Mouse (Mus musculus) forebrain, embryonic 10.5 days (tissue): ENCODE results near the gene Gm28372. TPM values are rescaled to one million over a fixed set of nuclear protein-coding genes. Genes with fewer than 3 reads are reported as not detected.

Source experiments
- DNase-seq: peaks from one replicate; pipeline ENCODE4 v3.0.0-alpha.2; 2017; ENCODE audit warnings: low spot score; ENCODE audit errors: extremely low spot score
- H3K27ac ChIP-seq: fragments of 300-500 bp; sonication (generic); 2 replicates; pipeline ENCODE4 v1.5.1; 2016; ENCODE audit warnings: mild to moderate bottlenecking
- H3K27me3 ChIP-seq: fragments of 300-500 bp; sonication (generic); 2 replicates; pipeline ENCODE4 v1.6.1; 2016; ENCODE audit warnings: mild to moderate bottlenecking; ENCODE audit not compliant: poor library complexity, severe bottlenecking
- H3K36me3 ChIP-seq: fragments of 300-500 bp; sonication (generic); replicated peaks from 2 replicates; pipeline ENCODE4 v1.6.1; 2016; ENCODE audit warnings: mild to moderate bottlenecking, moderate library complexity
- H3K4me1 ChIP-seq: fragments of 300-500 bp; sonication (generic); 2 replicates; pipeline ENCODE4 v1.6.1; 2016
- H3K4me3 ChIP-seq: fragments of 300-500 bp; sonication (generic); 2 replicates; pipeline ENCODE4 v1.5.1; 2016; ENCODE audit warnings: mild to moderate bottlenecking, moderate library complexity
- H3K9me3 ChIP-seq: fragments of 300-500 bp; sonication (generic); 2 replicates; pipeline ENCODE4 v1.6.1; 2016; ENCODE audit warnings: mild to moderate bottlenecking, moderate library complexity
- WGBS: fragments of 180-500 bp; shearing (Covaris S2); methylation state at CpG from one replicate; pipeline ENCODE4 v1.1.7; 2016; 5-methylcytosine and 5-hydroxymethylcytosine counted together
- polyA plus RNA-seq: library from polyadenylated mRNA; unstranded; fragments of >200 nt; fragmentation: Nextera tagmentation; extraction: Ambion mirVana; gene quantifications from 2 replicates; pipeline ENCODE4 v1.2.1, GENCODE M21; 2016

Gene Gm28372
- polyA plus RNA-seq, 1 experiment from 2014 or later = 0.07 TPM

GRCm38 (mm10) chr2:130392836-130393235 lies 12.2 kb upstream of the Gm28372 start:
- whole genome bisulfite sequencing = 88% methylated on average over 3 of the region's 3 CpGs
- Histone ChIP-seq H3K27me3 (peaks cover 18% of the 10 kb centered on the region), H3K27ac (no peak overlapping the region), H3K4me1 (peaks cover 21% of the 10 kb centered on the region), H3K9me3 (no peaks in the 10 kb centered on the region), H3K36me3 (peaks cover 49% of the 10 kb centered on the region), H3K4me3 (no peak overlapping the region)
- DNase-seq = no peak

GRCm38 (mm10) chr2:130395696-130396095 lies 9.3 kb upstream of the Gm28372 start:
- no peaks in the 10 kb centered on the region for H3K9me3 ChIP-seq
- H3K27ac ChIP-seq = no peak overlapping the region
- H3K4me1 ChIP-seq = peaks cover 30% of the 10 kb centered on the region
- WGBS = 94% methylated on average over 11 of the region's 11 CpGs
- DNase-seq = no peak
- peaks cover 44% of the 10 kb centered on the region for H3K36me3 ChIP-seq
- no peak overlapping the region for H3K4me3 ChIP-seq
- peaks cover 35% of the 10 kb centered on the region for H3K27me3 ChIP-seq

- WGBS = under 1% methylated on average over 47 of the region's 53 CpGs
- peaks cover 36% of the 10 kb centered on the region for H3K36me3 ChIP-seq
- peaks cover 38% of the 10 kb centered on the region for H3K27me3 ChIP-seq
- H3K27ac ChIP-seq = peak within 1 kb of the TSS; percentile 89
- H3K4me3 ChIP-seq = peak within 1 kb of the TSS; percentile 72
- H3K4me1 ChIP-seq = peaks cover 38% of the 10 kb centered on the region
- DNase-seq = peak; percentile 78
- no peaks in the 10 kb centered on the region for H3K9me3 ChIP-seq
These were observed 7.7 kb upstream of the Gm28372 start, which contains the start of gene Cpxm1 for GRCm38 (mm10) chr2:130397186-130397985. Gene Cpxm1 (minus strand): TSS chr2:130397574.

- peaks cover 38% of the 10 kb centered on the region for H3K4me1 ChIP-seq
These were observed 6.9 kb upstream of the Gm28372 start for GRCm38 (mm10) chr2:130398091-130398490.

GRCm38 (mm10) chr2:130400046-130400445 lies 5.0 kb upstream of the Gm28372 start:
- peaks cover 38% of the 10 kb centered on the region for H3K4me1 ChIP-seq
- H3K36me3 ChIP-seq = peaks cover 9% of the 10 kb centered on the region
- H3K27me3 ChIP-seq = peaks cover 53% of the 10 kb centered on the region
- H3K4me3 ChIP-seq = no peak overlapping the region
- H3K27ac ChIP-seq = no peak overlapping the region
- 89% methylated on average over 1 of the region's 1 CpGs for WGBS
- DNase-seq = no peak
- H3K9me3 ChIP-seq = no peaks in the 10 kb centered on the region

More at GRCm38 (mm10) chr2:130398091-130398490, 6.9 kb upstream of the Gm28372 start:
- 10% methylated on average over 14 of the region's 14 CpGs for WGBS
- Histone ChIP-seq H3K27ac (peak overlapping the region; percentile 89), H3K9me3 (no peaks in the 10 kb centered on the region), H3K27me3 (peaks cover 45% of the 10 kb centered on the region), H3K4me3 (peak overlapping the region; percentile 72), H3K36me3 (peaks cover 29% of the 10 kb centered on the region)
- DNase-seq = no peak

GRCm38 (mm10) chr2:130401891-130402290 lies 3.1 kb upstream of the Gm28372 start:
- WGBS = 84% methylated on average over 4 of the region's 4 CpGs
- Histone ChIP-seq H3K9me3 (no peaks in the 10 kb centered on the region), H3K36me3 (no peaks in the 10 kb centered on the region), H3K4me1 (peaks cover 27% of the 10 kb centered on the region), H3K27me3 (peaks cover 58% of the 10 kb centered on the region), H3K4me3 (no peak overlapping the region), H3K27ac (no peak overlapping the region)
- DNase-seq = no peak

GRCm38 (mm10) chr2:130406178-130406577 lies 1.1 kb downstream of the Gm28372 start, which contains the start of gene Tmem239:
Gene Tmem239 (plus strand): TSS chr2:130406478.
- no peak within 1 kb of the TSS for H3K4me3 ChIP-seq
- peaks cover 65% of the 10 kb centered on the region for H3K27me3 ChIP-seq
- no peaks in the 10 kb centered on the region for H3K36me3 ChIP-seq
- WGBS = 82% methylated on average over 2 of the region's 2 CpGs
- DNase-seq = no peak
- no peaks in the 10 kb centered on the region for H3K9me3 ChIP-seq
- no peak within 1 kb of the TSS for H3K27ac ChIP-seq
- peaks cover 21% of the 10 kb centered on the region for H3K4me1 ChIP-seq

GRCm38 (mm10) chr2:130408194-130408593 lies 3.2 kb downstream of the Gm28372 start:
- Histone ChIP-seq H3K27me3 (peaks cover 56% of the 10 kb centered on the region), H3K9me3 (no peaks in the 10 kb centered on the region), H3K4me3 (no peak overlapping the region), H3K36me3 (no peaks in the 10 kb centered on the region), H3K4me1 (peaks cover 25% of the 10 kb centered on the region), H3K27ac (peak overlapping the region; percentile 12; the same call in 1 of the 2 replicates)
- peak; percentile 52 for DNase-seq
- WGBS = 17% methylated on average over 6 of the region's 6 CpGs

GRCm38 (mm10) chr2:130411558-130412495 lies 6.8 kb downstream of the Gm28372 start:
- WGBS = 43% methylated on average over 16 of the region's 16 CpGs
- H3K9me3 ChIP-seq = no peaks in the 10 kb centered on the region
- peaks cover 25% of the 10 kb centered on the region for H3K4me1 ChIP-seq
- peak; percentile 83 for DNase-seq
- no peaks in the 10 kb centered on the region for H3K36me3 ChIP-seq
- peaks cover 30% of the 10 kb centered on the region for H3K27me3 ChIP-seq
- no peak overlapping the region for H3K4me3 ChIP-seq
- no peak overlapping the region for H3K27ac ChIP-seq

- H3K27me3 ChIP-seq = peaks cover 22% of the 10 kb centered on the region
- H3K36me3 ChIP-seq = no peaks in the 10 kb centered on the region
- 85% methylated on average over 3 of the region's 3 CpGs for WGBS
- no peaks in the 10 kb centered on the region for H3K9me3 ChIP-seq
- peaks cover 25% of the 10 kb centered on the region for H3K4me1 ChIP-seq
- no peak overlapping the region for H3K27ac ChIP-seq
- no peak overlapping the region for H3K4me3 ChIP-seq
- no peak for DNase-seq
These were observed 7.7 kb downstream of the Gm28372 start for GRCm38 (mm10) chr2:130412775-130413174.

GRCm38 (mm10) chr2:130414094-130414856 lies 9.2 kb downstream of the Gm28372 start:
- Histone ChIP-seq H3K4me3 (no peak overlapping the region), H3K36me3 (peaks cover 10% of the 10 kb centered on the region), H3K27me3 (peaks cover 13% of the 10 kb centered on the region), H3K27ac (no peak overlapping the region), H3K9me3 (no peaks in the 10 kb centered on the region), H3K4me1 (peaks cover 11% of the 10 kb centered on the region)
- no peak for DNase-seq
- WGBS = 75% methylated on average over 6 of the region's 6 CpGs
